Mouse (Mus musculus) thymus, postnatal 14 days (tissue): ENCODE measurements at regions not wholly inside any gene's neighbourhood (a gene's known extent, or its start where the extent isn't known, plus 50 kb on each side); places are given as distances from the start of the nearest gene placed in this dataset.
A peak's percentile ranks its signal among the peaks of the same experiment; 100 is the strongest.

Experiments
- DNase-seq: peaks from one replicate; pipeline ENCODE4 v3.0.0; 2021

- no peak for DNase-seq
Observed at GRCm38 (mm10) chr5:83533901-83534300, 178.9 kb upstream of the Tecrl start.

- DNase-seq = no peak
Observed at GRCm38 (mm10) chr5:83518661-83519060, 163.7 kb upstream of the Tecrl start.

- DNase-seq = no peak
Observed at GRCm38 (mm10) chr5:83484135-83484534, 129.1 kb upstream of the Tecrl start.

- peak; percentile 3 for DNase-seq
Observed at GRCm38 (mm10) chr5:83440259-83440658, 85.3 kb upstream of the Tecrl start.

GRCm38 (mm10) chr5:83436510-83436909 lies 81.5 kb upstream of the Tecrl start:
- no peak for DNase-seq

- DNase-seq = no peak
Observed at GRCm38 (mm10) chr5:83421708-83422107, 66.7 kb upstream of the Tecrl start.

- no peak for DNase-seq
Observed at GRCm38 (mm10) chr5:83410221-83410620, 55.2 kb upstream of the Tecrl start.

GRCm38 (mm10) chr5:83405266-83405954 lies 50.4 kb upstream of the Tecrl start:
- no peak for DNase-seq
